Comparison of ENCODE assay signal across 11 mouse cellular contexts in genomic region chr17:56291826-56292475, GRCm38 (mm10). TPM values are rescaled to one million over a fixed set of nuclear protein-coding genes. Genes with fewer than 3 reads are reported as not detected.
DNase-seq lines count a peak whose midpoint lies in the region; ATAC-seq and TF ChIP-seq lines count a peak whose summit lies in the region.
"Had no signal": no experiment of that assay in that cellular context is flagged by ENCODE, and none has a peak within 500 bp of the region (broad histone marks: within the 10 kb centered on the region; RNA-seq: fewer than 3 reads in every experiment).

No protein-coding gene starts in this region.

- no peaks in the 10 kb centered on the region for H3K9me3 ChIP-seq in heart, embryonic 10.5 days
- no peaks in the 10 kb centered on the region for H3K9me3 ChIP-seq in midbrain, embryonic 11.5 days (ENCODE audit: control insufficient read depth, low read length)
- H3K9me3 ChIP-seq in midbrain, postnatal 0 days (ENCODE audit: low read length) = no peaks in the 10 kb centered on the region
- no peaks in the 10 kb centered on the region for H3K9me3 ChIP-seq in intestine, postnatal 0 days (ENCODE audit: control insufficient read depth)

- no peak for DNase-seq in heart, embryonic 10.5 days (ENCODE audit: low spot score)
- DNase-seq in heart, postnatal 36 days = no peak
- DNase-seq in midbrain, embryonic 11.5 days (ENCODE audit: low spot score, missing footprints) = no peak
- no peak for DNase-seq in midbrain, postnatal 0 days (ENCODE audit: low spot score)
- peak; percentile 48 for DNase-seq in thymus, postnatal 0 days (ENCODE audit: low spot score)
- no peak for DNase-seq in cerebellum, adult 11 months
- no peak for DNase-seq in gastrocnemius, postnatal 36 days

- H3K27me3 ChIP-seq in heart, embryonic 10.5 days (ENCODE audit: insufficient read depth, poor library complexity, severe bottlenecking) = no peaks in the 10 kb centered on the region
- no peaks in the 10 kb centered on the region for H3K27me3 ChIP-seq in midbrain, embryonic 11.5 days (ENCODE audit: control insufficient read depth, insufficient read depth, low read length)
- 0 out of 2 replicates have a peak, but pooled peaks cover 4% of the 10 kb centered on the region for H3K27me3 ChIP-seq in midbrain, postnatal 0 days (ENCODE audit: insufficient read depth, low read length)
- no peaks in the 10 kb centered on the region for H3K27me3 ChIP-seq in intestine, postnatal 0 days (replicated peaks; ENCODE audit: control insufficient read depth, insufficient read depth, low read length)

- peaks cover 48% of the 10 kb centered on the region for H3K4me1 ChIP-seq in heart, embryonic 10.5 days
- H3K4me1 ChIP-seq in midbrain, embryonic 11.5 days (ENCODE audit: control insufficient read depth, insufficient read depth, low read length) = peaks cover 29% of the 10 kb centered on the region
- H3K4me1 ChIP-seq in midbrain, postnatal 0 days (ENCODE audit: insufficient read depth, low read length) = no peaks in the 10 kb centered on the region
- H3K4me1 ChIP-seq in intestine, postnatal 0 days (replicated peaks; ENCODE audit: control insufficient read depth, insufficient read depth, low read length) = no peaks in the 10 kb centered on the region

- H3K27ac ChIP-seq in heart, embryonic 10.5 days = peak overlapping the region; percentile 88
- H3K27ac ChIP-seq in midbrain, embryonic 11.5 days (ENCODE audit: low read depth, low read length) = no peak overlapping the region; the same call in none of the 2 replicates
- no peak overlapping the region for H3K27ac ChIP-seq in midbrain, postnatal 0 days (ENCODE audit: low read depth, low read length)
- peak overlapping the region; percentile 95 for H3K27ac ChIP-seq in intestine, postnatal 0 days (ENCODE audit: low read depth, low read length)

- intact Hi-C loops in heart, postnatal 36 days (cut with DNase I) = loop anchor here (2.0 kb wide), 2 partner anchors 35 to 59 kb away; partner anchors contain the start of gene Kdm4b
- intact Hi-C loops in gastrocnemius, postnatal 36 days (cut with DNase I) = loop anchor here (2.0 kb wide), 1 partner anchor 15 kb away; the partner anchor contains the start of gene Ticam1

- no peaks in the 10 kb centered on the region; the same call in 1 of the 2 replicates for H3K36me3 ChIP-seq in heart, embryonic 10.5 days
- no peaks in the 10 kb centered on the region for H3K36me3 ChIP-seq in midbrain, embryonic 11.5 days (ENCODE audit: control insufficient read depth, insufficient read depth, low read length)
- no peaks in the 10 kb centered on the region for H3K36me3 ChIP-seq in midbrain, postnatal 0 days (ENCODE audit: insufficient read depth, low read length)
- no peaks in the 10 kb centered on the region for H3K36me3 ChIP-seq in intestine, postnatal 0 days (ENCODE audit: control insufficient read depth, insufficient read depth)

- no peak for ATAC-seq in midbrain, embryonic 11.5 days (ENCODE audit: low FRiP score)
- no peak for ATAC-seq in midbrain, postnatal 0 days (ENCODE audit: low FRiP score)
- no peak for ATAC-seq in intestine, postnatal 0 days

- no peak overlapping the region for H3K4me2 ChIP-seq in midbrain, embryonic 11.5 days
- no peak overlapping the region for H3K4me2 ChIP-seq in midbrain, postnatal 0 days (ENCODE audit: low read depth, low read length, poor library complexity, severe bottlenecking)
- peak overlapping the region; percentile 72 for H3K4me2 ChIP-seq in intestine, postnatal 0 days (replicated peaks; ENCODE audit: low read depth)

- 0 out of 2 replicates have a peak overlapping the region, but pooled peaks have one; percentile 68 for H3K4me3 ChIP-seq in heart, embryonic 10.5 days
- H3K4me3 ChIP-seq in midbrain, embryonic 11.5 days (ENCODE audit: low read depth, low read length) = no peak overlapping the region
- H3K4me3 ChIP-seq in midbrain, postnatal 0 days (ENCODE audit: low read depth, low read length) = no peak overlapping the region
- H3K4me3 ChIP-seq in intestine, postnatal 0 days (ENCODE audit: low read depth, low read length) = no peak overlapping the region

- TF ChIP-seq CTCF in midbrain, postnatal 0 days (IDR thresholded peaks at IDR 0.05) = no peak
- no peak for TF ChIP-seq CTCF in intestine, postnatal 0 days (IDR thresholded peaks at IDR 0.05; ENCODE audit: low read depth)

- peak overlapping the region; percentile 59 for H3K9ac ChIP-seq in midbrain, embryonic 11.5 days (ENCODE audit: low read length)
- H3K9ac ChIP-seq in midbrain, postnatal 0 days (replicated peaks; ENCODE audit: low read length, poor library complexity, severe bottlenecking) = no peak overlapping the region
- no peak overlapping the region for H3K9ac ChIP-seq in intestine, postnatal 0 days (ENCODE audit: low read depth, low read length)

- WGBS in heart, embryonic 10.5 days = 77% methylated on average over 7 of the region's 7 CpGs
- 52% methylated on average over 7 of the region's 7 CpGs for WGBS in midbrain, embryonic 11.5 days
- WGBS in midbrain, postnatal 0 days = 56% methylated on average over 7 of the region's 7 CpGs
- WGBS in intestine, postnatal 0 days = 85% methylated on average over 7 of the region's 7 CpGs

RNA-seq across cellular contexts. Expression of gene Plin3, which starts 0.7 kb away (rescaled TPM):
- polyA plus RNA-seq in heart, embryonic 10.5 days (2016; fragmentation: Nextera tagmentation; extraction: Ambion mirVana) = 81.7 and 93.2 TPM in 2 replicates
- total RNA-seq in heart, postnatal 36 days (2021) = 100 to 1,000 TPM; 183 to 206 TPM
- 27.5 and 34.0 TPM in 2 replicates for polyA plus RNA-seq in midbrain, embryonic 11.5 days (2014; fragmentation: Nextera tagmentation; extraction: Ambion mirVana)
- total RNA-seq in midbrain, postnatal 0 days (2014; rRNA removed) = 8.1 and 12.4 TPM in 2 replicates
- 9.6 and 12.1 TPM in 2 replicates for polyA plus RNA-seq in midbrain, postnatal 0 days (2015; fragmentation: Nextera tagmentation; extraction: Ambion mirVana)
- polyA plus RNA-seq in intestine, postnatal 0 days (2015; fragmentation: Nextera tagmentation; extraction: Ambion mirVana) = 521 and 545 TPM in 2 replicates
- polyA plus RNA-seq in thymus, postnatal 0 days (2015; fragmentation: Nextera tagmentation; extraction: Ambion mirVana) = 59.5 TPM in 2 replicates
- total RNA-seq in gastrocnemius, postnatal 36 days (2021) = 10 to 100 TPM; 44.4 to 45.7 TPM

RNA-seq across cellular contexts. Expression of gene Arrdc5, which starts 8.1 kb away (rescaled TPM):
- polyA plus RNA-seq in heart, embryonic 10.5 days (2016; fragmentation: Nextera tagmentation; extraction: Ambion mirVana) = not detected in 2 replicates
- total RNA-seq in heart, postnatal 36 days (2021) = not detected
- not detected in 2 replicates for polyA plus RNA-seq in midbrain, embryonic 11.5 days (2014; fragmentation: Nextera tagmentation; extraction: Ambion mirVana)
- not detected in 2 replicates for total RNA-seq in midbrain, postnatal 0 days (2014; rRNA removed)
- not detected in 2 replicates for polyA plus RNA-seq in midbrain, postnatal 0 days (2015; fragmentation: Nextera tagmentation; extraction: Ambion mirVana)
- not detected in 2 replicates for polyA plus RNA-seq in intestine, postnatal 0 days (2015; fragmentation: Nextera tagmentation; extraction: Ambion mirVana)
- polyA plus RNA-seq in thymus, postnatal 0 days (2015; fragmentation: Nextera tagmentation; extraction: Ambion mirVana) = 0.84 and 1.8 TPM in 2 replicates
- not detected for total RNA-seq in gastrocnemius, postnatal 36 days (2021)
- total RNA-seq: adrenal gland, postnatal 14 days; layer of hippocampus, postnatal 10 days had no signal
- polyA plus RNA-seq: C2C12 had no signal

RNA-seq across cellular contexts. Expression of gene Uhrf1, which starts 11.2 kb away (rescaled TPM):
- polyA plus RNA-seq in heart, embryonic 10.5 days (2016; fragmentation: Nextera tagmentation; extraction: Ambion mirVana) = 136 and 163 TPM in 2 replicates
- 1 to 10 TPM; 2.8 to 3.3 TPM for total RNA-seq in heart, postnatal 36 days (2021)
- polyA plus RNA-seq in midbrain, embryonic 11.5 days (2014; fragmentation: Nextera tagmentation; extraction: Ambion mirVana) = 123 and 138 TPM in 2 replicates
- total RNA-seq in midbrain, postnatal 0 days (2014; rRNA removed) = 5.9 and 10.0 TPM in 2 replicates
- polyA plus RNA-seq in midbrain, postnatal 0 days (2015; fragmentation: Nextera tagmentation; extraction: Ambion mirVana) = 4.7 and 4.9 TPM in 2 replicates
- polyA plus RNA-seq in intestine, postnatal 0 days (2015; fragmentation: Nextera tagmentation; extraction: Ambion mirVana) = 22.5 and 23.5 TPM in 2 replicates
- 234 and 264 TPM in 2 replicates for polyA plus RNA-seq in thymus, postnatal 0 days (2015; fragmentation: Nextera tagmentation; extraction: Ambion mirVana)
- 1 to 10 TPM; 1.4 to 3.0 TPM for total RNA-seq in gastrocnemius, postnatal 36 days (2021)

RNA-seq across cellular contexts. Expression of gene Ticam1, which starts 15.4 kb away (rescaled TPM):
- polyA plus RNA-seq in heart, embryonic 10.5 days (2016; fragmentation: Nextera tagmentation; extraction: Ambion mirVana) = 6.8 and 9.5 TPM in 2 replicates
- 1 to 10 TPM; 8.7 to 8.8 TPM for total RNA-seq in heart, postnatal 36 days (2021)
- polyA plus RNA-seq in midbrain, embryonic 11.5 days (2014; fragmentation: Nextera tagmentation; extraction: Ambion mirVana) = 1.7 and 2.6 TPM in 2 replicates
- total RNA-seq in midbrain, postnatal 0 days (2014; rRNA removed) = 3.1 and 3.7 TPM in 2 replicates
- polyA plus RNA-seq in midbrain, postnatal 0 days (2015; fragmentation: Nextera tagmentation; extraction: Ambion mirVana) = 0.91 and 1.1 TPM in 2 replicates
- 15.8 and 16.0 TPM in 2 replicates for polyA plus RNA-seq in intestine, postnatal 0 days (2015; fragmentation: Nextera tagmentation; extraction: Ambion mirVana)
- 2.5 and 3.0 TPM in 2 replicates for polyA plus RNA-seq in thymus, postnatal 0 days (2015; fragmentation: Nextera tagmentation; extraction: Ambion mirVana)
- 1 to 10 TPM; 2.0 to 3.2 TPM for total RNA-seq in gastrocnemius, postnatal 36 days (2021)

RNA-seq across cellular contexts. Expression of gene Kdm4b, which starts 33.9 kb away (rescaled TPM):
- 34.6 and 35.6 TPM in 2 replicates for polyA plus RNA-seq in heart, embryonic 10.5 days (2016; fragmentation: Nextera tagmentation; extraction: Ambion mirVana)
- 10 to 100 TPM; 38.0 to 40.9 TPM for total RNA-seq in heart, postnatal 36 days (2021)
- 33.3 and 39.6 TPM in 2 replicates for polyA plus RNA-seq in midbrain, embryonic 11.5 days (2014; fragmentation: Nextera tagmentation; extraction: Ambion mirVana)
- 123 and 140 TPM in 2 replicates for total RNA-seq in midbrain, postnatal 0 days (2014; rRNA removed)
- 45.6 and 48.0 TPM in 2 replicates for polyA plus RNA-seq in midbrain, postnatal 0 days (2015; fragmentation: Nextera tagmentation; extraction: Ambion mirVana)
- polyA plus RNA-seq in intestine, postnatal 0 days (2015; fragmentation: Nextera tagmentation; extraction: Ambion mirVana) = 8.1 TPM in 2 replicates
- 25.9 and 28.0 TPM in 2 replicates for polyA plus RNA-seq in thymus, postnatal 0 days (2015; fragmentation: Nextera tagmentation; extraction: Ambion mirVana)
- 10 to 100 TPM; 26.0 to 29.8 TPM for total RNA-seq in gastrocnemius, postnatal 36 days (2021)

Comparison
In these comparisons a context has a peak if more than half of its experiments do, and no peak if none do; other contexts are left out.
1. H3K27ac ChIP-seq: peak in heart, embryonic 10.5 days (single experiment) and intestine, postnatal 0 days (single experiment); none in midbrain, embryonic 11.5 days (single experiment) and midbrain, postnatal 0 days (single experiment).